Mouse (Mus musculus): Measurements from ENCODE around the gene Tmeff1. TPM values are rescaled to one million over a fixed set of nuclear protein-coding genes. Genes with fewer than 3 reads are reported as not detected.

Gene Tmeff1
- polyA plus RNA-seq, 1 experiment: not detected

DNA sequence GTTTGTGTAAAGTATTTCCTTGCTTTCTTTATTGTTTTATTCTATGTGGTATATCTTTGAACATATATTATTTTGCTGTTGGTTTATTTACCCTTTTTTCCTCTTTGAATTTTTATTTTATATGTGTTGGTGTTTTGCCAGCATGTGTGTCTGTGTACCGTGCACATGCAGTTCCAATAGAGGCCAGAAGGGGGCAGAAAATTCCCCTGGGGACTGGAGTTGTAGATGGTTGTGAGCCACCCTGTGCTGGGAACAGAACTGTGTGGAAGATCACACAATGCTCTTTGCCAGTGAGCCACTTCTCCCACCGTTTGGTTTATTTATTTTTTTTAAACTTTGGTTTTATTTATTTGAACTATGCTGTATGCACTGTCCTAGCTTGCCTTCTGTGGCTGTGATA lies 49.1 kb downstream of the Tmeff1 start:
- Histone ChIP-seq H3K9me3 (peaks cover 12% of the 10 kb centered on the region), H3K4me1 (no peaks in the 10 kb centered on the region), H3K27me3 (replicated peaks) (no peaks in the 10 kb centered on the region), H3K4me3 (replicated peaks) (no peak overlapping the region), H3K36me3 (replicated peaks; ENCODE audit: low read length) (no peaks in the 10 kb centered on the region)
- TF ChIP-seq FLI1 (IDR thresholded peaks at IDR 0.05; ENCODE audit: low read length): no peak
- no peak for TF ChIP-seq GATA1 (IDR thresholded peaks at IDR 0.05; ENCODE audit: borderline replicate concordance, low read length)

DNA sequence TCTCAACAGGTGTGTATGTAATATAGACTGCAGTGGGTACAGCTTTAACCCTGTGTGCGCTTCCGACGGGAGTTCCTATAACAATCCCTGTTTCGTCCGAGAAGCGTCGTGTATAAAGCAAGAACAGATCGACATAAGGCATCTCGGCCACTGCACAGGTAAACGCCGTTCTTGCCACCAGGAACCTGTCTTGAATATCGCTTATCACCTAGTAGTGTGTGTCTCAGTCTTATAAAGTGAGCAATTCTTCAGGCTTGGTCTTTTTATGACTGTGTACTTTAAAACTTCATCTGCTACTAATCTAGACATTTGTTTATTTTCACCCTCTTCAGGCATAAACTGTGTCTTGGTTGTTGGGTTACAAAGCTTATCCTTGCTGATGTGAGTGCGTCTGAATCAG lies 51.9 kb downstream of the Tmeff1 start:
- Histone ChIP-seq H3K9me3 (peaks cover 4% of the 10 kb centered on the region; the same call in 1 of the 2 replicates), H3K4me3 (replicated peaks) (no peak overlapping the region), H3K27me3 (replicated peaks) (no peaks in the 10 kb centered on the region), H3K4me1 (no peaks in the 10 kb centered on the region), H3K36me3 (replicated peaks; ENCODE audit: low read length) (no peaks in the 10 kb centered on the region)
- TF ChIP-seq GATA1 (IDR thresholded peaks at IDR 0.05; ENCODE audit: borderline replicate concordance, low read length) (no peak), FLI1 (IDR thresholded peaks at IDR 0.05; ENCODE audit: low read length) (no peak)

DNA sequence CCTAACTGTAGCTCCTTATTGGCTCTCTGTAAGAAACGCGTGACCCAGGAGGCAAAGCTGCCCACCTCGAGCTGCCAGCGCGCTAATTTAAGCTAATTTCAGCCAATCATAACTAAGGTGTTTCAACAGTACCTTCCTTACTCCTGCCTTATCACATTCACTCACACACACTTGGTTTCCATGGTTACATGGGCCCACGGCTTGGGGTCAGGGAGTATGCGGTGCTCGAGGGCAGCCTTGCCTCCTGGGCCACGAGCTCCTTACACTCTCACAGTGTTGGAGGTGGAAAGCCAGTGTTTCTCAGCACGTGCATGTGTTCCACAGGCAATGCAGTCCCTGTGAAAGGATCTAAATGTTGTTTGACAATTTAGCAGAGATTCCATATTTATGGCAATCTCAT lies 53.2 kb downstream of the Tmeff1 start:
- TF ChIP-seq FLI1 (IDR thresholded peaks at IDR 0.05; ENCODE audit: low read length) (no peak), GATA1 (IDR thresholded peaks at IDR 0.05; ENCODE audit: borderline replicate concordance, low read length) (no peak)
- H3K4me1 ChIP-seq: no peaks in the 10 kb centered on the region
- H3K36me3 ChIP-seq (replicated peaks; ENCODE audit: low read length): no peaks in the 10 kb centered on the region
- no peak overlapping the region for H3K4me3 ChIP-seq (replicated peaks)
- H3K27me3 ChIP-seq (replicated peaks): no peaks in the 10 kb centered on the region
- peaks cover 4% of the 10 kb centered on the region; the same call in 1 of the 2 replicates for H3K9me3 ChIP-seq

DNA sequence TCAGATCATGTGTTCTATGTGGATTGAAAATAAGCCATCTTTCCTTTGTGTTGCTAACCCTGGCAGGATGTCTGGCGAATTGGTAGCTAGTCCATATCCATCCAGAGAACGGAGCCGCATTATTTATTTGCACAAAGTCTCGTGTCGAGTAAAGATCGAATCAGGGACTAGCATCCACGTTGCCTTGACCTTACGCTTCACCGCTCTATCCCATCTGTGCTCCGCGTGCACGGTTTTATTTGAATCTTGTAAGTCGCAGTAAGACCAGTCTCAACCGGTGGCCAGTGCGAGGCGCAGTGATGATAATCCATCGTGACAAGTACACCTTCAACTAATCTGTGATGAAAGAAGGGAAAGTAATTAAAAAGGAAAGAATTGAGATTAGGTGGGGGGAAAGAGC lies 54.5 kb downstream of the Tmeff1 start:
- Histone ChIP-seq H3K4me1 (no peaks in the 10 kb centered on the region), H3K36me3 (replicated peaks; ENCODE audit: low read length) (no peaks in the 10 kb centered on the region), H3K9me3 (peaks cover 8% of the 10 kb centered on the region; the same call in 1 of the 2 replicates), H3K27me3 (replicated peaks) (no peaks in the 10 kb centered on the region), H3K4me3 (replicated peaks) (no peak overlapping the region)
- TF ChIP-seq FLI1 (IDR thresholded peaks at IDR 0.05; ENCODE audit: low read length) (no peak), GATA1 (IDR thresholded peaks at IDR 0.05; ENCODE audit: borderline replicate concordance, low read length) (no peak)

DNA sequence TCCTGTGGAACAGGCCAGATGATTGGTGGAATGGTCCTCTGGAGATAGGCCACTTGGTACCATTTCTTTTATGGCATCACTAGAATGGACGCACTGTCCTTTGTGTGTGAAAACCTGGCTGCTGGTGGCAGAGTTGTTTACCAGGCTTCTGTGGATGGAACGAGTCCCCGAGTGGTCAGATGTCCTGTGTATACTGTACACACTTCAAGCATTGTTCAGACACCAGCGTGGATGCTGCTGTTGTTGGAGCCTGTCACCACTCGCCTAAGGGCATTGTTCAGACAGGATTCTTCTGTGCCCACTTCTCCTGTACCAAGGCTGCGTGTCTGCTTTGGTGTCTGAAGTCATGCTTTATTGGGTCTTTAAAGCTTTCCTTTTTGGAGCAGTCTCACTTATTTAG lies 58.8 kb downstream of the Tmeff1 start:
- Histone ChIP-seq H3K4me3 (replicated peaks) (no peak overlapping the region), H3K36me3 (replicated peaks; ENCODE audit: low read length) (no peaks in the 10 kb centered on the region)

DNA sequence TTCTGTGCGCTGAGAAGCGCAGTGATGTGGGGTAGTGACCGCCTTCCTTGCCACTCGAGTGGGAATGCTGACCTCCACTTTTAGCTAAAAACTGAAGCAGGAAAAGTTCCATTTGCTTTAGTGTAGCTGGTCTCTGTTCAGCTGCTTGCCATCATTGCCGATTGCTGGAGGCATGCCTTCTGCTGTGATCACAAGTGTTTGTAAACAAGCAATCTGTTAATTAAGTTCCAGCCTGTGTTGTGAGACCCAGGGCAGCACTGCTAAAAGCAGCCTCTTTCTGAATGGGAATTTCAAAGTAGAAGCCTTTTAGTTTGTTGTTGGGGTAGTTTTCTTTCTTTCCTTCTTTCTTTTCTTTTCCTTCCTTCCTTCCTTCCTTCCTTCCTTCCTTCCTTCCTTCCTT lies 61.2 kb downstream of the Tmeff1 start:
- no peaks in the 10 kb centered on the region for H3K4me1 ChIP-seq
- no peaks in the 10 kb centered on the region for H3K27me3 ChIP-seq (replicated peaks)
- no peak overlapping the region for H3K4me3 ChIP-seq (replicated peaks)
- no peaks in the 10 kb centered on the region for H3K36me3 ChIP-seq (replicated peaks; ENCODE audit: low read length)
- TF ChIP-seq FLI1 (IDR thresholded peaks at IDR 0.05; ENCODE audit: low read length) (no peak), GATA1 (IDR thresholded peaks at IDR 0.05; ENCODE audit: borderline replicate concordance, low read length) (no peak)
- peaks cover 24% of the 10 kb centered on the region for H3K9me3 ChIP-seq

More for the DNA sequence above, 58.8 kb downstream of the Tmeff1 start:
- H3K4me1 ChIP-seq: no peaks in the 10 kb centered on the region
- TF ChIP-seq FLI1 (IDR thresholded peaks at IDR 0.05; ENCODE audit: low read length) (no peak), GATA1 (IDR thresholded peaks at IDR 0.05; ENCODE audit: borderline replicate concordance, low read length) (no peak)
- no peaks in the 10 kb centered on the region for H3K27me3 ChIP-seq (replicated peaks)
- peaks cover 24% of the 10 kb centered on the region for H3K9me3 ChIP-seq

DNA sequence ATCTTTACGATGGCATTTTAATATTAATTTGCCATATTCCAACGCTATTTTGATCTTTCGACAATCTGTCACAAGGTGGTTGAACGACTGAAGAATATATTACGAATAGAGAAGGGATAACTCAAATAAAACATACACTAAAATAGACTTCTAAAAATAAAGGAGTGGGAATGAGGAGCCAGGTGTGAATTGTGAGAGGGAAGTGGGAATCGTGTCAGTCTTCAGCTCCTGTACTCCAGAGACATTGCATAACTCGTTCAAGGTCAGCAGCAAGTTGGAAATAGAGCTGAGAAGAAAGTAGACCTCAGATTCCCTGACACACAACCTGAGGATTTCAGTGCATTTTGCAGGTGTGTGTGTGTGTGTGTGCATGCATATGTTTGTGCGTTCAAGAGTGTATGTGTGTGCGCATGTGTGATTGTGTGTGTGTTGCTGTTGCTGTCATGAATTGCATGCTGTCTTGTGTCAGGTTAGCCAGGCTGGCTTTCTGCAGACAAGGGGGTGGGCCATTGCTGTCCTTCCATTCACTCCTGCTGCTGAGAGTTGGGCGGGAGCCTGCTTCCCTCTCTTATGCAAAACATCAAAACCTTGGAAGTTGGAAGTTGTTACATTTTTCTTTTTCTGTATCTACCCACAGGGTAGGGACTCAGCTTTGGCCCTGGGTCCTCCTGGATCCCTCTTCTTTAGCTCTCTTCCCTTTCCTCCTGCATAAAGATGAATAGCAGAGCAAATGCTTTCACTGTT lies 65.8 kb downstream of the Tmeff1 start:
- H3K36me3 ChIP-seq (replicated peaks; ENCODE audit: low read length): no peaks in the 10 kb centered on the region
- no peak overlapping the region for H3K4me3 ChIP-seq (replicated peaks)
- no peaks in the 10 kb centered on the region for H3K27me3 ChIP-seq (replicated peaks)
- H3K4me1 ChIP-seq: no peaks in the 10 kb centered on the region
- no peak for TF ChIP-seq GATA1 (IDR thresholded peaks at IDR 0.05; ENCODE audit: borderline replicate concordance, low read length)
- no peak for TF ChIP-seq FLI1 (IDR thresholded peaks at IDR 0.05; ENCODE audit: low read length)
- peaks cover 15% of the 10 kb centered on the region for H3K9me3 ChIP-seq

DNA sequence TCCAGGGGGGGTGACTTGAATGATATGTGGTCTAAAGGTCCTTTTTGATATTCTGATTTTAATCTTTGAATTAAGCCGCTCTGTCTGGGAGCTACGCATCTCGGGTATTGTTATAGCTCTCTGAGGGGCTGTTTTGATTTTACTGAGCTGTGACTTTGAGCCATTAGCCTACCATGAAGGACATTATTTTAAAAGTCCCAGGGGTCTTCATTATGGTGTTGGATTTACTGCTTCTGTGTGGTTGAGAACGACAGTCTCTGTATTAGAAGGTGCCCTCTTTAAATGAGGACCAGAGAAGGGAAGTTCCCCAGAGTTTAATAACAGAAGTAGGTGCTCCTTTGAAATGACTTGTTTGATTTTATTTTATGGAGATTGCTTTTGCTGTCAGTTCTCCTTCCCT lies 69.1 kb downstream of the Tmeff1 start:
- no peaks in the 10 kb centered on the region for H3K4me1 ChIP-seq
- H3K36me3 ChIP-seq (replicated peaks; ENCODE audit: low read length): no peaks in the 10 kb centered on the region
- no peak for TF ChIP-seq FLI1 (IDR thresholded peaks at IDR 0.05; ENCODE audit: low read length)
- no peak for TF ChIP-seq GATA1 (IDR thresholded peaks at IDR 0.05; ENCODE audit: borderline replicate concordance, low read length)
- H3K4me3 ChIP-seq (replicated peaks): no peak overlapping the region
- peaks cover 4% of the 10 kb centered on the region; the same call in 1 of the 2 replicates for H3K9me3 ChIP-seq
- H3K27me3 ChIP-seq (replicated peaks): no peaks in the 10 kb centered on the region

DNA sequence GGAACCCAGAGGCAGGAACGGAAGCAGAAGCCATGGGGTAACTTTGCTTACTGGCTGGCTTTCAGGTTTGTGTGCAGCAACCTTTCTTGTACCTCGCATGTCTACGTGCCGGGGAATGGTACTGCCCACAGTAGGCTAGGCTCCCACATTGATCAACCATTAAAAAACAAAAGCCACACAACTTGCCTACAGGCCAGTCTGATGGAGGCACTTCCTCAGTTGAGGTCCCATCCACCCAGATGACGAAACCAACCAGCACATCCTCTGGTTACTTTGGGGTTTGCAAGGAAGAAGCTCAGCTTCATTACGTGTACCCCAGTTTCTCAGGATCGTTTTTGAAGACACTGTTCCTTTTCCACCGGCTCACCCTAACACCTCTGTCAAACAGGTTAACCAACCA lies 71.6 kb downstream of the Tmeff1 start:
- Histone ChIP-seq H3K4me1 (no peaks in the 10 kb centered on the region), H3K9me3 (peaks cover 9% of the 10 kb centered on the region; the same call in 1 of the 2 replicates), H3K36me3 (replicated peaks; ENCODE audit: low read length) (no peaks in the 10 kb centered on the region), H3K4me3 (replicated peaks) (no peak overlapping the region), H3K27me3 (replicated peaks) (no peaks in the 10 kb centered on the region)
- TF ChIP-seq FLI1 (IDR thresholded peaks at IDR 0.05; ENCODE audit: low read length) (no peak), GATA1 (IDR thresholded peaks at IDR 0.05; ENCODE audit: borderline replicate concordance, low read length) (no peak)

DNA sequence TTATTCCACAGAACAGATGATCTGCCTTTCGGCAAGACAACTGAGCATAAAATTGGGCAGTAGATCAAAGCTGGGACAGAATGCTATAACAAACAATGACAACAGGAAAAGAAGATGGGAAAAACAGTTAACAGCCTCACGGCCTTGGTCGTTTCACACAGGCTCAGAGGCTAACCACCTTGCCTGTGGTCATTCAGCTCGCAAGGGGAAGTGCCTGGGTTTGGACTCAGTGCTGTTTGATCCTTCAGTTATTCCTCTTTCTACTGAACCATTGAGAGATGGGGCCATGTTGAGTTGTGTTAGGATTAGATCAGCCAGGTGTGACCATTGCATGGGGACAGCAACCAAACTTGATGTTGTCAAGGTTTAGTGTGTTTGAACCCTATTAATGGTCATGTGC lies 75.2 kb downstream of the Tmeff1 start:
- no peak for TF ChIP-seq FLI1 (IDR thresholded peaks at IDR 0.05; ENCODE audit: low read length)
- no peak for TF ChIP-seq GATA1 (IDR thresholded peaks at IDR 0.05; ENCODE audit: borderline replicate concordance, low read length)

More for the DNA sequence above, 75.2 kb downstream of the Tmeff1 start:
- Histone ChIP-seq H3K36me3 (replicated peaks; ENCODE audit: low read length) (no peaks in the 10 kb centered on the region), H3K9me3 (peaks cover 16% of the 10 kb centered on the region; the same call in 1 of the 2 replicates), H3K4me1 (no peaks in the 10 kb centered on the region), H3K4me3 (replicated peaks) (no peak overlapping the region), H3K27me3 (replicated peaks) (no peaks in the 10 kb centered on the region)
